Mouse (Mus musculus) urinary bladder, adult 18-20 months (tissue): ENCODE measurements around the gene Fbxo21.
A peak's percentile ranks its signal among the peaks of the same experiment; 100 is the strongest.

ENCODE experiments used
- DNase-seq, 2 experiments: peaks; one replicate each; pipeline ENCODE4 v3.0.0; 2022; ENCODE audit warnings: low spot score in 2 of 2, mixed read lengths in 2 of 2

The Fbxo21 gene

GRCm38 (mm10) chr5:117980921-117981320 is 4.4 kb downstream of the Fbxo21 start:
- DNase-seq: no peak

- DNase-seq: no peak
These were observed 5.4 kb downstream of the Fbxo21 start for GRCm38 (mm10) chr5:117981943-117982342.

DNA sequence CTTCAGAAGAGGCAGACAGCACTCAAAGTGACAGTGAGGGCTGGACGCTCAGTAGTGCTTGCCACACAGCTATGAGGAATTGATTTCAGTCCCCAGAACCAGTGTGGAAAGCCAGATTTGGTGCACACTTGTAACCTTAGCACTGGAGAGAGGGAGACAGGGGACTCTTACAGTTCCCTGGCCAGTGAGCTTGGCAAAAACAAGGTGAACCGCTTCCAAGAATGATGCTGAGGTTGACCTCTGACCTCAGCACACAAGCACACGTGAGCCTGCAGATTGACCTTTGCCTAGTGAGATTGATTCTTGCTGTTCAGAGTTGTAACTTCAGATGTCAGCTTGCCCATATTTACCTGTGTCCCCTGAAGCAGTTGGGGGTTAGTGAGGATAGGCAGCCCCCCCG is 9.8 kb downstream of the Fbxo21 start:
- DNase-seq: no peak

DNA sequence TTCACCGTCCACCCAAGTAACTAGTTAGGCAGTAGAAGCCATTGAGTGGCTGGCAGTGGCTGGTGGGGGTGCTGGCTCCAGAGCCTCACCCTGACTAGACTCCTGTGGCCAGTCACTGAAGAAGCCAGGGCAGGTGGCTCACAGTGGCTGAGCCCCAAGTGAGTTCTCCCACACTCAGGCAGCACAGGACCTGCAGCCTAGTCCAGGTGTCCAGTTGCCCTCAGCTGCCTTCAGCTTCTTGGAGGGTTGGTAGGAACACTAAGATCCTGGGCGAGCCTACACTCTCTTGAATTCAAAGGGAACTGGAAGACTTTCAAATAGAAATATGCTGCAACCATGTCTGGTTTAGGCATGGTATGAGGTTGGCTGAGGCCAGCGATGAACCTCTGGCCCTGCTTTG is 11.4 kb downstream of the Fbxo21 start:
- DNase-seq: no peak

DNA sequence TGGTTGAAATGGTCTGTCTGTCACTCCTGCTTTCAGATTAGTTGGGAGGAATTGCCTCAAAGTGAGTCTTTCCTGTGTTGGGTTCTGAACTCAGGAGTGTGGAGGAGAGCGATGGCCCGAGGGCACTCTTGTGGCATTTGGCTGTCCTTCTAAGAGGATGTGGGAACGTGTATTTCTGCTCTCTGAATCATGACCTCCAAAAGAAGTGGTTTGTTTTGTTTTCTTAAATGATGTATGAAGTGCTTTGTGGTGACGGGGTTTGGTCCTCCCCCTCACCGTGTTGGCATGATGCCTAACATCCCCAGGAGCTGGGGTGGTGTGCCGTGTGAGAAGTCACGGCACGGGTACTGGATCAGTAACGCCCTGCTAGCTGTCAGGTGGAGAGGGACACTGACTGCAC is 11.8 kb downstream of the Fbxo21 start:
- DNase-seq: no peak

DNA sequence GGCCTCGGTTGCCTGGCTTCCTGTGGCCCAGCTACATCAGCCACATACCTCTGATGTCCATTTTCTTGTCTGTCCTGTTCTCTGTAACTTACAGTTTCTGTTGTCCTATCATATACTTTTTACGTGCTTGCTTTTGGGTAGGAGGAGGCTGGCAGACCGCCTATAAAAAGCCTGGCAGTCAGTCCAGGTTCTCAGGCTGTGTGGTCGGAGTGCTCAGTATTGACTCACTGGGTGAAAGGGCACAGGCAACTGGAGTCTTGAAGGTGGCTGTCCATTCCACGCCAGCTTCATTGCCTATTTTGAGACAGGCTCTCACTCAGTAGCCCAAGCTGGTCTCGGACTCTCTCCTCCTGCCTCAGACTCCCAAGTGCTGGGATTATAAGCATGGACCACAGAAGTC is 13.2 kb downstream of the Fbxo21 start:
- peak in 1 of 2 experiments; percentile 25 for DNase-seq

- no peak for DNase-seq
These were observed 14.4 kb downstream of the Fbxo21 start for GRCm38 (mm10) chr5:117990957-117991356.

DNA sequence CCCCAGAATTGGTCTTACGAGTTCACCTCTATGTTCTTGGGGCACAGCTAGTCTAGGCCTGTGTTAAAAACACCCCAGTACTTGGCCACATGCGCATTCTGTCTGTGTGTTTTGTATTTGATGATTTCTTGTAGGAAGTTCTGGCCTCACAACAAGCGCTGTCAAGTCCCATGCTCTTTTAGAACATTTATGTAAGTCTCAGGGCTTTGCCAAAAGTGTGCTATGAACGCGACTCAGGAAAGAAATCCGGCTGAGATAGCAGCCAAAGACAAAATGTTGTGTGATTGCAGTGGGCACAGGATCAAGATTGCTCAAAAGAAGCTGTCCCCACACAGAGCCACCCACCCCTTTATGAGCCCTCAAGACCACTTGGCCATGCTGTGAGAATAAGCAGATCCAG is 17.0 kb downstream of the Fbxo21 start:
- no peak for DNase-seq

GRCm38 (mm10) chr5:117995372-117995901 is 18.9 kb downstream of the Fbxo21 start:
- DNase-seq: no peak

DNA sequence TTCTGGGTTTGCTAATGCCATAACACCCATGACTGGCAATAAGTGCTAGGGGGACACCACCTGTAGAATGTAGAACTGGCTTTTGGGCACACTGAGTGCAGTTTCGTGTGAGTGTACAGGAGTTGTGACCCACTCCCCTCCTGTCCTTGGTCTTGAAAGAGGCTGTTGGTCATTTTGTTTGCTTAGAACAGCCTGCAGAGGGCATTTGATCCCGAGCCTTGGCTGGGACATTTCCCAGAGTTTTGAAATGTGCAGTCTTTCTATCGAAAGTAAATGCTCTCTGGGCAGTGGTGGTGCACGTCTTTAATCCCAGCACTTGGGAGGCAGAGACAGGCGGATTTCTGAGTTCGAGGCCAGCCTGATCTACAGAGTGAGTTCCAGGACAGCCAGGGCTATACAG is 19.4 kb downstream of the Fbxo21 start:
- DNase-seq: no peak

- DNase-seq: no peak
These were observed 20.1 kb downstream of the Fbxo21 start for GRCm38 (mm10) chr5:117996581-117996980.

GRCm38 (mm10) chr5:117997434-117997970 is 21.0 kb downstream of the Fbxo21 start:
- DNase-seq: no peak

DNA sequence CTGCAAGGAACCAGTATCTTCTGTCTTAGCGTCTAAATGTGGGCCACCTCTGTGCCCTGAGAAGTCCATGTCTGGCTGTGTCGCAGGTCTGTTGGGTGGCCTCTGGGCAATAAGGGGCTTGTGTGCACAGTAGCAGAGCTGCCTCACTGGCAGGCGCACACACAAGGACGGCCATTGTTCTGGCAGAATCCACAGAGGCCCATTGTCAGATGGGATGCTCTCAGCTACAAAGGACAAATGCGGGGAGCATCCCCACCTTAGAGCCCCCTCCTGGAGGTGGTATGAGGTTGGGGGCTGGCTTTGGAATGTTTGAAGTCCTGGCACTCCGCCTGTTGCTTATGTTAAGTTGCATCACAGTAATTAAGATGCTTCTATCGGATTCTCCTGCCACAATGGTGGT is 22.5 kb downstream of the Fbxo21 start:
- DNase-seq: no peak

DNA sequence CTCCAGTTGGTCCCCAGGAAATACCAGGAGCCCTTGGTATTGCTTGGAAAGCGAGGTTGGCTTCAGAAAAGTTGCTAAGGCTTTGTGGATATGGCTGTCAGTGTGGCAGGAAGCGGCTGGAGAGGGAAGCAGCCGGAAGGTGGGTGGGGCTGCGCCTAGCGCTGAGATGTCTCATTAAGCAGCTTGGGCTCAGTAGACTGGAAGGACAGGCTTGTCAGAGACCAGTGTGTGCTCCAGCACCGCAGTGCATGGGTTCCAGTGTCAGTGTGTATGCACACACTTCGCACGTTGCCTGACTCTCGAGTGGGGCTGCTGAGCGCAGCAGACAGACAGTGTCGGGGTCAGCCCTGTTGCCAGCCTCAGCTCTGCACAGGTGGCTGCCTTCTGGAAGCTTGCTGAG is 23.1 kb downstream of the Fbxo21 start:
- DNase-seq: no peak

- DNase-seq: peak; percentile 16 to 45
These were observed 25.5 kb downstream of the Fbxo21 start for GRCm38 (mm10) chr5:118002059-118002458.

- no peak for DNase-seq
These were observed 28.1 kb downstream of the Fbxo21 start for GRCm38 (mm10) chr5:118004619-118005018.

GRCm38 (mm10) chr5:118005728-118006127 is 29.2 kb downstream of the Fbxo21 start:
- DNase-seq: no peak

GRCm38 (mm10) chr5:118008344-118008743 is 31.8 kb downstream of the Fbxo21 start:
- DNase-seq: no peak

GRCm38 (mm10) chr5:118010872-118011271 is 34.3 kb downstream of the Fbxo21 start:
- DNase-seq: no peak

- no peak for DNase-seq
These were observed 35.3 kb downstream of the Fbxo21 start for GRCm38 (mm10) chr5:118011796-118012195.

GRCm38 (mm10) chr5:118015028-118015427 is 38.5 kb downstream of the Fbxo21 start:
- DNase-seq: no peak

- no peak for DNase-seq
These were observed 39.1 kb downstream of the Fbxo21 start for GRCm38 (mm10) chr5:118015669-118016068.

- no peak for DNase-seq
These were observed 41.0 kb downstream of the Fbxo21 start for GRCm38 (mm10) chr5:118017527-118017926.

DNA sequence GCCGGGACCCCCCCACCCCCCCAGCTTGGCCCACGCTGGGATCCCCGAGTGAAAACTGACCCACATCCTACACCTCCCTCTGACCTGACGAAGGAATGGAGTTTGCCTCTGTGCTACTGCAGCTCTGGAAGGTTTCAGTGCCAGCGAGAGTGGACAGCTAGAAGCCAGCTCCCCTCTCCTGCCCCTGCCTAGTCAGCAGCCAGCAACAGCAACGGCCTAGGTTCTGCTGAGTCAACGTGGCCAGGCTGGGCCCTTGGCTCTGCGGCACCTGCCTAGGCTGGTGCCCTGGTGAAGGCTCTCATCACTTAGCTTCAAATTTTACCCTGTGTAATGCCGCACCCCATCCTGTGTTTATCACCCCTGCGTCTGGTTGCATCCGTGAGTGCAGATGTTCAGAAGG is 43.4 kb downstream of the Fbxo21 start:
- DNase-seq: no peak
